Mouse (Mus musculus) forebrain, embryonic 10.5 days (tissue): ENCODE results near the gene Dcaf12. TPM values are rescaled to one million over a fixed set of nuclear protein-coding genes. Genes with fewer than 3 reads are reported as not detected.

ENCODE experiments used
- DNase-seq: peaks from one replicate; pipeline ENCODE4 v3.0.0-alpha.2; 2017; ENCODE audit warnings: low spot score; ENCODE audit errors: extremely low spot score
- H3K27ac ChIP-seq: fragments of 300-500 bp; sonication (generic); 2 replicates; pipeline ENCODE4 v1.5.1; 2016; ENCODE audit warnings: mild to moderate bottlenecking
- H3K27me3 ChIP-seq: fragments of 300-500 bp; sonication (generic); 2 replicates; pipeline ENCODE4 v1.6.1; 2016; ENCODE audit warnings: mild to moderate bottlenecking; ENCODE audit not compliant: poor library complexity, severe bottlenecking
- H3K36me3 ChIP-seq: fragments of 300-500 bp; sonication (generic); replicated peaks from 2 replicates; pipeline ENCODE4 v1.6.1; 2016; ENCODE audit warnings: mild to moderate bottlenecking, moderate library complexity
- H3K4me1 ChIP-seq: fragments of 300-500 bp; sonication (generic); 2 replicates; pipeline ENCODE4 v1.6.1; 2016
- H3K4me3 ChIP-seq: fragments of 300-500 bp; sonication (generic); 2 replicates; pipeline ENCODE4 v1.5.1; 2016; ENCODE audit warnings: mild to moderate bottlenecking, moderate library complexity
- H3K9me3 ChIP-seq: fragments of 300-500 bp; sonication (generic); 2 replicates; pipeline ENCODE4 v1.6.1; 2016; ENCODE audit warnings: mild to moderate bottlenecking, moderate library complexity
- WGBS: fragments of 180-500 bp; shearing (Covaris S2); methylation state at CpG from one replicate; pipeline ENCODE4 v1.1.7; 2016; 5-methylcytosine and 5-hydroxymethylcytosine counted together
- polyA plus RNA-seq: library from polyadenylated mRNA; unstranded; fragments of >200 nt; fragmentation: Nextera tagmentation; extraction: Ambion mirVana; gene quantifications from 2 replicates; pipeline ENCODE4 v1.2.1, GENCODE M21; 2016

The Dcaf12 gene
- polyA plus RNA-seq, 1 experiment from 2014 or later = 60.7 TPM

- 94% methylated on average over 4 of the region's 4 CpGs for WGBS
- no peaks in the 10 kb centered on the region for H3K27me3 ChIP-seq
- DNase-seq = no peak
- no peak overlapping the region for H3K4me3 ChIP-seq
- no peak overlapping the region for H3K27ac ChIP-seq
- no peaks in the 10 kb centered on the region for H3K9me3 ChIP-seq
- no peaks in the 10 kb centered on the region for H3K4me1 ChIP-seq
- peaks cover 61% of the 10 kb centered on the region for H3K36me3 ChIP-seq
Measured at GRCm38 (mm10) chr4:41259019-41259418, 55.7 kb downstream of the Dcaf12 start.

DNA sequence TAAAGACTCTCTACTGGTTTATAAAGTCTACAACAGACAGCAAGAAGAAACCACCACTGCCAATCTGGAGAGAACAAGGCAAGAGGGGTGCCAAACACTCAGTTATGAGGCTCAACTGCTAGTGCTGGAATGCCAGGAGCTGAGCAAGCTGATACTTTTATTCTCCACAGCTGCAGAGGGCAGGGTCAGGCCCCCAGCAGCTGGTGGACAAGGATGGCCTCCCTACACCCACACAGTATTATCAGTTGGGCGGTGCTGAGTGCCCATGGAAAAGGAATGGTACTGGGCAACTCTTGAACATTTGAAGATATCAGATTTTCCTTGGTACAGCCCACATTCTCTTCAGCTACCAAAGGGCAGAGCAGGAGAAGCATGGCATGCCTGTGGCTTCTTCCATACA, 56.9 kb downstream of the Dcaf12 start:
- Histone ChIP-seq H3K36me3 (peaks cover 60% of the 10 kb centered on the region), H3K27ac (no peak overlapping the region), H3K4me3 (no peak overlapping the region), H3K4me1 (no peaks in the 10 kb centered on the region), H3K9me3 (no peaks in the 10 kb centered on the region), H3K27me3 (no peaks in the 10 kb centered on the region)
- no peak for DNase-seq
- WGBS = 90% methylated on average over 1 of the region's 1 CpGs

DNA sequence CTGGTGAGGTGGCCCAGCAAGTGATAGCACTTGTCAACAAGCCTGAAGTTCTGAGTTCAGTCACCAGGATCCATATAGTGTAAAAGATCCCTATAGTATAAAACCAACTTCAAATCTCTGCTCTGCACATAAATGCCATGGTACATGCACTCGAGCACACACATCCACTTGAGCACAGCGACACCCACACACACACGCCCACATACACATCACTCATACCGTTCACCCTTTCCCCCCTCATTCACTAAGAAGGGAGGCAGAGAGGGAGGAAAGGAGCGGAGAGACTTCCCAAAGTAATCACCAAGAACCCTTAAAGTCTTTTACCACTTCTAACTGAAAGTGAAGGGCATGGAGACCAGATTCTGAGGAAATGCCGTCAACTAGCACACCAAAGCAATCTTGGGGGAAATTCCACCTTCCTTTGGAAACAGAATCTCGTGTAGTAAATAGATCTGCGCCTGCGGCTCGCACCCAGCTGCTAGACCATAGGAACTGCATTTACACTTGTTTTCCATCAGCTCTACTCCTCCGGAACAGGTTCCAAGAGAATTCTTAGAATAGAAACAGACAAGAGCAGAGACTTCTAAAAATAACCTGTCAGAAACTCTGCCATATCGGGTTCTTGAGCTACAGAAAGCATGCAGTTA, 59.0 kb downstream of the Dcaf12 start:
- H3K36me3 ChIP-seq = peaks cover 60% of the 10 kb centered on the region
- H3K27me3 ChIP-seq = no peaks in the 10 kb centered on the region
- WGBS = 95% methylated on average over 12 of the region's 12 CpGs
- H3K9me3 ChIP-seq = no peaks in the 10 kb centered on the region
- H3K4me3 ChIP-seq = no peak overlapping the region
- no peak overlapping the region for H3K27ac ChIP-seq
- H3K4me1 ChIP-seq = no peaks in the 10 kb centered on the region
- DNase-seq = no peak

DNA sequence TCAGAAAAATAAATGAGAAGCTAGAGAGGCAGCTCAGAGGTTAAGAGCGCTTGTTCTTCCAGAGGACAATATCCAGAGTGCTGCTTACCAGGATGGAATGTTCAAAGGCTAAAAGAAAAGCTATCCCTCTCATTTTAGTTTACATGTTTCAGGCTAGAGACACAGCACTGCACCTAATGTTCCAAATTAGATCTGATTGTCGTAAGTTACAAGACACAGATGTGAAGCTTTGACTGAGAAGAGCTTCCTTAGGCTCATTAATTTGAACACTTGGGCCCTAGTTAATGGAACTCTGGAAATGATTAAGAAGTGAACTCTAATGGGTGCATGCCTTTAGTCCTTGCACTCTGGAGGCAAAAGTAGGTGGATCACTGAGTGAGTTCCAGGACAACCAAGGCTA, 60.9 kb downstream of the Dcaf12 start:
- no peaks in the 10 kb centered on the region for H3K4me1 ChIP-seq
- DNase-seq = no peak
- H3K4me3 ChIP-seq = no peak overlapping the region
- H3K36me3 ChIP-seq = peaks cover 70% of the 10 kb centered on the region
- no peak overlapping the region for H3K27ac ChIP-seq
- 85% methylated on average over 2 of the region's 2 CpGs for WGBS
- H3K9me3 ChIP-seq = no peaks in the 10 kb centered on the region
- H3K27me3 ChIP-seq = no peaks in the 10 kb centered on the region

GRCm38 (mm10) chr4:41245408-41245807, 69.3 kb downstream of the Dcaf12 start:
- H3K9me3 ChIP-seq = peaks cover 4% of the 10 kb centered on the region; the same call in 1 of the 2 replicates
- H3K27ac ChIP-seq = no peak overlapping the region
- H3K27me3 ChIP-seq = no peaks in the 10 kb centered on the region
- H3K4me1 ChIP-seq = no peaks in the 10 kb centered on the region
- peaks cover 97% of the 10 kb centered on the region for H3K36me3 ChIP-seq
- DNase-seq = no peak
- WGBS = 93% methylated on average over 2 of the region's 2 CpGs
- H3K4me3 ChIP-seq = no peak overlapping the region

Other genes starting within 250 kb of the Dcaf12 start
- gene Aqp3, start 216.7 kb downstream of the Dcaf12 start, polyA plus RNA-seq = 4.6 and 4.9 TPM in 2 replicates
- 34.3 and 36.9 TPM in 2 replicates for gene Nol6, start 190.4 kb downstream of the Dcaf12 start, polyA plus RNA-seq
- gene Ube2r2, start 179.1 kb downstream of the Dcaf12 start, polyA plus RNA-seq = 74.6 and 82.1 TPM in 2 replicates
- gene Ubap2, start 39.7 kb downstream of the Dcaf12 start, polyA plus RNA-seq = 88.4 and 88.9 TPM in 2 replicates
- gene Ubap1, start 34.1 kb upstream of the Dcaf12 start, polyA plus RNA-seq = 65.7 and 66.5 TPM in 2 replicates
- 16.2 and 17.7 TPM in 2 replicates for gene Kif24, start 150.0 kb upstream of the Dcaf12 start, polyA plus RNA-seq
- gene Nudt2, start 150.3 kb upstream of the Dcaf12 start, polyA plus RNA-seq = 65.4 and 67.8 TPM in 2 replicates
- 6.3 and 7.1 TPM in 2 replicates for gene AI464131, start 188.2 kb upstream of the Dcaf12 start, polyA plus RNA-seq
- gene 1110017D15Rik, start 202.4 kb upstream of the Dcaf12 start, polyA plus RNA-seq = 3.8 and 6.1 TPM in 2 replicates